Mouse (Mus musculus) G1E-ER4 (cell line): ENCODE results near the gene Tmem132b. TPM values are rescaled to one million over a fixed set of nuclear protein-coding genes. Genes with fewer than 3 reads are reported as not detected.

Experiments used
- GATA1 ChIP-seq: IDR thresholded peaks from one replicate; pipeline ENCODE4 v1.8.0; 2012; ENCODE audit warnings: low read length, inconsistent platforms
- polyA plus RNA-seq: library from polyadenylated mRNA; stranded (reverse); fragments of >175 nt; gene quantifications from 2 replicates; pipeline ENCODE4 v1.2.3, GENCODE M21; 2012

Gene Tmem132b
- 0.01 TPM in 1 of 2 replicates, not detected in the other for polyA plus RNA-seq

- no peak for TF ChIP-seq GATA1
Observed at GRCm38 (mm10) chr5:125531634-125532033, at the start of gene Tmem132b. Tmem132b (plus strand) TSS chr5:125531774.

- no peak for TF ChIP-seq GATA1
Observed at GRCm38 (mm10) chr5:125482474-125482873, 49.1 kb upstream of the Tmem132b start.

GRCm38 (mm10) chr5:125483712-125484611, 47.6 kb upstream of the Tmem132b start:
- TF ChIP-seq GATA1, result no peak

GRCm38 (mm10) chr5:125485031-125485778, 46.4 kb upstream of the Tmem132b start:
- TF ChIP-seq GATA1, result no peak

GRCm38 (mm10) chr5:125486088-125486487, 45.5 kb upstream of the Tmem132b start:
- no peak for TF ChIP-seq GATA1

- no peak for TF ChIP-seq GATA1
Observed at GRCm38 (mm10) chr5:125487375-125488115, 44.0 kb upstream of the Tmem132b start.

GRCm38 (mm10) chr5:125488116-125488455, 43.5 kb upstream of the Tmem132b start:
- no peak for TF ChIP-seq GATA1

GRCm38 (mm10) chr5:125491107-125491506, 40.5 kb upstream of the Tmem132b start:
- TF ChIP-seq GATA1, result no peak

GRCm38 (mm10) chr5:125492379-125493092, 39.0 kb upstream of the Tmem132b start:
- no peak for TF ChIP-seq GATA1

GRCm38 (mm10) chr5:125493093-125493423, 38.5 kb upstream of the Tmem132b start:
- TF ChIP-seq GATA1, result no peak

GRCm38 (mm10) chr5:125495655-125496054, 35.9 kb upstream of the Tmem132b start:
- TF ChIP-seq GATA1, result no peak

- no peak for TF ChIP-seq GATA1
Observed at GRCm38 (mm10) chr5:125497821-125498600, 33.6 kb upstream of the Tmem132b start.

- TF ChIP-seq GATA1, result no peak
Observed at GRCm38 (mm10) chr5:125501505-125501904, 30.1 kb upstream of the Tmem132b start.

GRCm38 (mm10) chr5:125502186-125502585, 29.4 kb upstream of the Tmem132b start:
- no peak for TF ChIP-seq GATA1
